Mouse (Mus musculus): Measurements from ENCODE around the gene Ddx21.

Ddx21 gene

GRCm38 (mm10) chr10:62568861-62569260 lies 33.2 kb downstream of the Ddx21 start:
- no peak for DNase-seq

DNA sequence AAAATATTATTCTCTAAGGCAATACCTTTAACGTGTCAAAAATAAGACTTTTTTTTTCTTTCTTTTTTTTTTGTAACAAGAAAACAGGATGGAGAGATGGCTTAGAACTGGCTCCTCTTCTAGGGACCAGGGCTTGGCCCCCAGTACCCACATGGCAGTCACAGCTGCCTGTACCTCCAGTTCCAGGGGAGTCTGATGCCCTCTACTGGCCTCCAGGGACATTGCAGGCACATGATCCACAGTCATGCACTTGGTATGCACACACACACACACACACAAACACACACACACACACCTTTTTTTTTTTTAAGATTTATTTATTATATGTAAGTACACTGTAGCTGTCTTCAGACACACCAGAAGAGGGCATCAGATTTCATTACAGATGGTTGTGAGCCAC lies 44.3 kb downstream of the Ddx21 start:
- DNase-seq: peak; percentile 40

DNA sequence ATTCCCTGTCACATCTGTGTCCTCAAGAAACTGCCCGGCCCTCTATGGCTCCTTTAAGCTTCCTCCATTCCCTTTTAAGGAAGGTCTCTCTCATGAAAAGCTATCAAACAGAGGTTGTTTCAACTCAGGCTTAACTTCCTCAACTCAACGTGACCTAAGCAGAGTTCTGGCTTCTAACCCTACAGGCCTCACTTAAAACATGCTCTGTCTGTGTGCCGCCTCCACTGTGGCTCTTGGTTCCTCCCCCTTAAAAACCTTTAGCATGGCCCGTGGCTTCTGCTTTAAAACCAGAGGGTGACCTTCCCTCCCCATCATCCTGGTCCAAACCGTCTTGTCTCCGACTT lies 45.6 kb downstream of the Ddx21 start:
- no peak for DNase-seq

DNA sequence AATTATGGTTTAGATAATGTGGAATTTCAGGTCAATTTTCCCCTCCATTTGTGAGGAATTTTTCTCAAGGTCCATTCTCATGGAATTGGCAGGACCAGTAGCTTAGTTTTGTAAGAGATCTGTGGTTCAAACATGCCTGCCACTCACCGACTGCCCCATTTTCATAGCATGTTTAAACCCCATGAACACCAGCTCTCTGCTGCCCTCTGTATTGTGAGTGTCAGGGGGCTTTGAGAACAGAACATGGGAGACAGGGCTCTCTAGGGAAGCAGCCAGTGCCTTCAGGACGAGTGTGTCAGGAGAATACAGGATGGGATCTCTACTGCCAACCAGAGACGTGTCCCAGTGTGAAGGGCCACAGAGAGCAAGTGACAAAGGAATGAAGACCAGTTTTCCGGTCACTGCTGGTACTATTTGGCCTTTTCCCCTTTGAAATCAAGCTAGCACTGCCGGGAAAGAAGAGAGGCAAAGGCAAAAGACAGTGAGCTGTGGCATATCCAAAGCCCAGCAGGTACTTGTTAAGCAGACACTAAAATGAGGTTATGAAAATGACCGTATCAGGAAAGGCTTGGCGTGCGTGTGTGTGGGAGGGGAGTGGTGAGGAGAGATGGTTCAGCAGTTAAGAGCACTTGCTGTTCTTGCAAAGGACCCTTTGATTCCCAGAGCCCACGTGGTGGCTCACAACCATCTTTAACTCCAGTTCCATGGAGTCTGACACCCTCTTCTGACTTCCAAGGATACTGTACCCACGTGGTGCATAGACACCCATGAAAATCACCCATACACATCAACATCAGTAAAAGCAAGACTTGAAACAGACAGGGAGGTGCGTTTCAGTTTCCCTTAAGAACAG lies 46.1 kb downstream of the Ddx21 start:
- no peak for DNase-seq

DNA sequence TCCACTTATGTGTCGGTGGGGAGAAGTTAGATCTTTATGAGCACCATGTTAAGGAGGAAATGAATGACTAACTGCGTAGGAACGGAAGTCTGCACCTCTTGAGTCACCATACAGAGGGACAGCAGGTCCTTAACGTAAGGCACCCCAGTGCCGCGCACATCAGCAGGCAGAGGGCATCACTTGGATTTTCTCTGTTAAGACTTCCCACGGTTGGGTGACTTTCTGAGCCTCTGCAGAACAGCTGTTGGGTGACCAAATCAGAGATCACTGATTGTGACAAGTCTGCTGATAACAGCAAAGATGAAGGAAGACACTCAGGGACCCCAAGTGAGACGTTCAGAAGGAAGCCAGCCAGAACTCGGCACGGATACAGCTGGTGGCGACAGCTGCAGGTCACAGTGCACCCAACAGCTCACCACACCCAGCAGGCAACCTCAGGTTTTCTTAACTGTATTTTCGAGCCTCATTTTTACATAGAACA lies 48.4 kb downstream of the Ddx21 start:
- DNase-seq: no peak

- no peak for DNase-seq
These were observed 51.2 kb downstream of the Ddx21 start for GRCm38 (mm10) chr10:62550787-62551300.

DNA sequence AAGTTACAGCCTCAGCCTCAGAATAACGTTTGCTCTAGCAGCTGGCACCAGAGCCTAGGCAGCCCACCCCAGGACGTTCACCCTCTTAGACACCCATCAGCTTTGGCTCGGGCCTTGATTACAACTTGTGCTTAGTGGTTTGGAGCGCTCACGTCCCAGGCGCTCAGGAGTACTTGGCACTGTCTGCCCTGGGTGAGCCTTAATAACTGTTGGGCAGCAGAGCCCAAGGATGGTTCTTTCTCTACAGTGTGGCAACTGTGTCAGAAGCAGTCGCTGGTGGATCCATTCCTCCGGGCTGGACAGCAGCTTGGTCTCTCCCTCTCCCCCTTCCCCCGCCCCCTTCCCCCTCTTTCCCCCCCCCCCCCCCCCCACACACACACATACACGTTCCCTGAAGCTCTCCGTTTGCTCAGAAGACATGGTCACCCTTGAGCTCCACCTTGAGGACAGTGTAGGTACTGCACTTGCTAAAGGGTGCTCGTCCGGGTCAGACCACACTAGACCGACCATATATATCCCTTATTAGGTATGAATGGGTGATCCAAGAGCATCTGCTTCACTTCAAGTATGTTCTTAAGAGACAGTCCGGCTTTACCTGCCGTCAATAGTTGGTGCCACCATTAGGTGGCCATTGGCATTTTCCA lies 52.4 kb downstream of the Ddx21 start:
- peak; percentile 76 for DNase-seq

DNA sequence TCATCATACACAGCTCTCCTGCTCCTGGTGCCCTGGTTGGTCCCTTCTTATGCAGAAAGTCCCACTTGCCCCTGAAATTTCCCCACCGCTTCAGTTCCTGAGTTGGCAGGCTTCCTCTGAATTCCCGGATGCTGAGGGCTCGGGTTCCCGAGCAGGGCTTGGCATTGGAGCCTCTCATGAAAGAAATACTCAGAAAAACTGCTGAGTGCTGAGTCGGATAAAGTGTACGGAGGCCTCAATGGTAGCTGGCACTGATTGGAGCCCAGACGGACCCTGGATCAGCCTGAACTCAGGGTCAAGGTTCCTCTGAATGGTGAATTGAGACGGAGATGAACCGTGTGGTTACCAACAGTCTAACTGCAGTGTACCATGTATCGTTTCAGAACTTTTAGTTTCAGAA lies 55.6 kb downstream of the Ddx21 start:
- no peak for DNase-seq

DNA sequence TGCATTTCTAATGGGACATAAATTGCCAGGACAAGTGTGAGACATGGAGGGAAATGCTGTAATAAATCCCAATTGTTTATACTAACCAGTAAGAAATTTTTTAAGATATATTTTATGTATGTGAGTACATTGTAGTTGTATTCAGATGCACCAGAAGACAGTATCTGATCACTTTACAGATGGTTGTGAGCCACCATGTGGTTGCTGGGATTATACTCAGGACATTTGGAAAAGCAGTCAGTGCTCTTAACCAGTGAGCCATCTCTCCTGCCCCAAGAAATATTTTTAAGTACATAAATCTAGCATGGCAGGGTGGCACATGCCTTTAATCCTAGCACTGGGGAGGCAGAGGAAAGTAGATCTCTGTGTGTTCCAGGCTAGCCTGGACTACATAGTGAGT lies 56.3 kb downstream of the Ddx21 start:
- DNase-seq: no peak

DNA sequence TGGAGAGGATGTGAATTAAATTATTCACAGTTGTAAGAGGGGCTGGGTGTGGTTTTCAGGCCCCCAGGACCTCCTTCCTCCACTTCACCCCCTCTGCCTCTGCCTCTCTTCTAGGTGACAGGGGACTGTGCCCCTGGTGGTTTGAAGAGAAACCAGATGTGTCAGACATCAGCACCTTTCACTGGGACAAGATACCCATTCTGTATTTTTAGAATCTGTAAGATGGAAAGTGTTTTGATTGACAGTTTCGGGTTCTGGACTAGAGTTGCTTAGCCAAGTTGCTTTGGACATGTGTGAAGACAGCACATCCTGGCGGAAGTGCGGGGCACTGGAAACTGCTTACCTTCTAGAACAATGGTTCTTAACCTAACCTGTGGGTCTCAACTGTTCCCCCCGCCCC lies 57.8 kb downstream of the Ddx21 start:
- DNase-seq: no peak

- DNase-seq: peak; percentile 53
These were observed 58.7 kb downstream of the Ddx21 start for GRCm38 (mm10) chr10:62543399-62543808.

DNA sequence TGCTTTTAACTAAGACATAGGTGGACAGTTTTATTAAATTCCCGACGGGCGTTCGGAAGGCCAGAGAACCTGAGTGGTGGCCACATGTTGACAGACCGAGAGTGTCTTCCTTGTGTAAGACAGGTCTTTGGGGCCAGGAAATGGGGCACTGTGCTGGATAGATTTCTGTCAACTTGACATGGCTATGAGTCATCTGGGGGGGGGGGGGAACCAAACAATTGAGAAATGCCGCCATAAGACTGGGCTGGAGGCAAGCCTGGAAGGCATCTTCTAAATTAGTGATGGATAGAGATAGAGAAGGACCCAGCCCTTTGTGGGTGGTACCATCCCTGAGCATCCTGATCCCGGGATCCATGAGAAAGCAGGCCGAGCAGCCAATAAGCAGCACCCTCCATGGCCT lies 59.2 kb downstream of the Ddx21 start:
- DNase-seq: no peak

- DNase-seq: no peak
These were observed 59.6 kb downstream of the Ddx21 start for GRCm38 (mm10) chr10:62542507-62542906.

DNA sequence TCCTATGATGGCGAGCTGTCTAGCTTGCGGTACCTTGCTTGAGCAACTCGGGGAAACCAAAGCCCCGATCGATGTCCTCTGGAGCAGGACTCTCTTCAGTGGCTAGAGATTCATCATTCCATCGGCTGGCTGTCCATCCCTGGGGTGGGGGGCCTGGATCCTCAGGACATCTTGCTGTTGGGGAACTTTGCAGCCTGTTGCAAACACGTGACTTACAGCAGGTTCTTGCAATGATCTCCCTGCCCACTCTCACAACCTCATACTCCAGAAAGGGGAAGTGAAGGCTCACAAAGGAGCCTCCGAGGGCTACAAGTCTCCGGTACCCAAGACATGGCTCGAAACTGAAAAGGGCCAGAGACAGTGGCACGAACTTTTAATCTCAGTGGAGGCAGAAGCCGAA lies 60.6 kb downstream of the Ddx21 start:
- DNase-seq: no peak

DNA sequence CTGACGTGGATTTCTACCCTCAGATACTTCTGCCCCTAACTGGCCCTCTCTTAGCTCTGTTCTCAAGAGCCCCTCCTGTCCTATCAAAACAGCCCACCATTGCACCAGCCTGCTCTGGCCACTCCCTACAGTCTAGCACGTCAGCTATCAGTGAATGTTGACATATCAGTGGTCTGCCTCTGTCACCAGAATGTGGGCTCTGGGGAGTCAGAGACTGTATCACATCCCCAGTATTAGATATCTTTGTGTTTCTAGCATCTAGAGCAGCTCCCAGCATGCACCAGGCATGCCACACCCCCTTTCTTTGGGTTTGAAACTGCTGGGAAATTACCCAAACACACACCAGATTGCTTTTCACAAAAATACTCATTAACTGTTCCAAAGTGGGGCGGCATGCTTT lies 61.3 kb downstream of the Ddx21 start:
- DNase-seq: peak; percentile 57

- no peak for DNase-seq
These were observed 67.6 kb downstream of the Ddx21 start for GRCm38 (mm10) chr10:62534509-62534908.

DNA sequence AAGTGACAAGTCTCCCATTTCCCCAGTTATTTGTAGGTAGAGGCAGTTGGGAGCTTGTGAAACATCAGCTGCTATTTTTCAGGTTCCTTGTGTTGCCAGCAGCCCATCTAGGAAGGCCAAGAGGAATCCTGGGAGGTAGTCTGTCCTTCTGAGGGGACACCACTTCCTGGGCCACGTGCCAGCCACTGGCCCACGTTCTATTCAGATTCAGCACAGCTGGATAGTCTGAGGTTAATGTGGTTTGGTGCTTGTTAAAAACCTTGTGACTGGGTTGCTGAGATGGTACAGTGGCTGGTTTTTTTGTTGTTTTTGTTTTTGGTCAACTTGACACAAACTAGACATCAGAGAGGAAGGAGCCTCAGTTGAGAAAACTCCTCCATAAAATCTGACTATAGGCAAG lies 69.2 kb downstream of the Ddx21 start:
- DNase-seq: no peak

Measured in liver (tissue).